Mouse (Mus musculus): Measurements from ENCODE around the gene Lrrc20.

DNA sequence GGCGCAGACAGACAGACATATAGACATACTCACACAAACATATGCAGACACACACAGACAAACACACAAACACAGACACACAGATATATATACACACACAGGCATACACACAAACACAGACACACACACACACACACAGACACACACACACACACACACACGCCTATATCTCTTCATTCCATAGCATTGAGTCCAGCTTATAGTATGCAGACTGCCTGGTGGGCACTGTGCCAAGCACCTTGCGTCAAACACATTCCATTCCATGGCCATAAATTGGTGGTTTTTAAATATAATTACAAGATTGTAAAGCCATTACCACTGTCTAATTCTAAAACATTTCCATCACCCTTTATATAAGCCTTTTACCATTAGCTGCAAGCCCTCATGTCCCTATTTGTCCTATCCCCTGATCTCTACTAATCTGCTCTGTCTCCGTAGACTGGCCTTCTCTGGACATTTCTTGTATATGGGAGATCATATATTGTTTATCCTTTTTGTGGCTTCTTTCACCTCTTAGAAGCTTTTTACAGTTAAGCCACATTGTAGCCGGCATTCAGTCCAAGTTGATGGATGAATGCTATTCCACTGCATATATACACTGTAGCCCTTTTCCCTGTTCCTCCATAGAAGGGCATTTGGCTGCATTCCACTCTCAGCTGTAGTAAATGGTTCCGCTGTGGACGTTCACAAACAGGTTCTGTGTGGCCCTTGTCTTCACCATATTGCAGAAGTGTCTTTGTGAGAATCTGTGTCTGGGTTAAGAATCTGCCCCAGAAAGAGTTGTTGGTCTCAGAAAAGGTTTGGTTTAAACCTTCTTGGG is 31.0 kb downstream of the Lrrc20 start:
- TF ChIP-seq CTCF (IDR thresholded peaks at IDR 0.05; ENCODE audit: extremely low read depth, insufficient read length, insufficient replicate concordance, low read depth, low read length): no peak
- no peak for TF ChIP-seq POLR2A (IDR thresholded peaks at IDR 0.05; ENCODE audit: low read depth, low read length)

Measured in small intestine, adult 2 months (tissue).